Mouse (Mus musculus): ENCODE measurements at regions not wholly inside any gene's neighbourhood (a gene's known extent, or its start where the extent isn't known, plus 50 kb on each side); places are given as distances from the start of the nearest gene placed in this dataset.

DNA sequence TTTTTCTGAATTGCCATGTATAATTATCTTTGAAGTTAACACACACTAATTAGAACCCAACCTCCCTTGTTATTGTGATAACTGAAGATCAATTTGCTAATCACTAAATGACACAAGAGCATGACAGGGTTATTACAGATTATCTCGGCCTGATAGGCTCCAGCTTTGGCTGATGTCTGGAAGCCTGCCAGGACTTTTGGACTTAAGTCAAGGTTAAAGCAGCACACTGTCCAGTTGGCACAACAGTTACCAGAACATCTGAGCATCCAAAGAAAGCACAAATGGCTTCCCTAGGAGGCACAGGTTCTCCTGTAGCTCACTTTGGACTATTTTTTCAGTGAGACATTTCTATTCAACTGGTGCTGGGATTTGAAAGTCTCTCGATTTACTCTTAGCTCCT is 475.0 kb upstream of the A730009L09Rik start:
- peak; percentile 12 for DNase-seq

DNA sequence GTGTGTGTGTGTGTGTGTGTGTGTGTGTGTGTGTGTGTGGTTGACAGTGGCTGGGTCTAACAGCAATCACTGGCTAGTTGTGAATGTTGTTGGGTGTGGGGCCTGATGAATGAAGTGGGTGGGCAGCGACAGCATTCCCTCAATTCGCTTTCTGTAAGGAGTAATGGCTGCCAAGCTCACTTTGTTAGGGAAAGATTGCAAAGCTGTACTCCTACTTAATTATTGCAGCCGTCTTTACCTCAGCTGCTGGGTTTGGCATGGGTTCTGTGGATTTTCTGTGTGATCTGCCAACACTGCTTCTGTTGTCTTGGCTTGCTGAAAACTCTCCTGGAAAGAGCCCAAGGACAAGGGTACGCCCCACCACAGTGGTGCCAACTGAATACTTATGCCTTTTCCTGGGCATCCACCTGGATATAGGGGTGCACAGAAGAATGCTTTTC is 472.9 kb upstream of the A730009L09Rik start:
- DNase-seq, result no peak

DNA sequence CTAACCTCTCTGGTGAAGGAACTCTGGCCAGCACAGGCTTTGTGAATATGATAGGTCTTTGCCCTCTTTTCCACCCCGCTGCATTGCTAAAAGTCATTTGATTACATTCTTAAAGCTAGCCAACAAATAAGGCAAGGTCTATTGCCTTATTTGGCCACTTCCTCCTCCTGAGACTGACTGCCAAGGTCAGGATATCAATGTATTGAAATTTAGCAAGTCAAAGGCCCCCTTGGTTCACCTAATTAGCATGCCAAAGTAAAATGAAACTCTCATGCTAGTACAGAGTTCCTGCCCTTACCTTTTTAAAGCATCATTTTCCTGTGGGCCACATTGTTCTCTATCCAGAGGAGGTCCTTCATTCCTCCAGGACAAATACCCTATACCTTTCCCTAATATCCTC is 469.6 kb upstream of the A730009L09Rik start:
- DNase-seq, result no peak

Data from adrenal gland, adult 8-10 months (tissue).